Mouse (Mus musculus): Measurements from ENCODE around the gene Yju2. TPM values are rescaled to one million over a fixed set of nuclear protein-coding genes. Genes with fewer than 3 reads are reported as not detected.
"Not testable (repeated sequence)": the region's sequence is repeated elsewhere in the genome, so short reads cannot be mapped to it uniquely, and the experiment has no call there.

The Yju2 gene
- total RNA-seq (2021), result 10 to 100 TPM; 16.9 to 17.5 TPM
- long read RNA-seq, partial matches to known transcripts, result 1 of 4 reads
- long read RNA-seq, other reads (novel, unspliced or antisense), result 0 of 4 reads

DNA sequence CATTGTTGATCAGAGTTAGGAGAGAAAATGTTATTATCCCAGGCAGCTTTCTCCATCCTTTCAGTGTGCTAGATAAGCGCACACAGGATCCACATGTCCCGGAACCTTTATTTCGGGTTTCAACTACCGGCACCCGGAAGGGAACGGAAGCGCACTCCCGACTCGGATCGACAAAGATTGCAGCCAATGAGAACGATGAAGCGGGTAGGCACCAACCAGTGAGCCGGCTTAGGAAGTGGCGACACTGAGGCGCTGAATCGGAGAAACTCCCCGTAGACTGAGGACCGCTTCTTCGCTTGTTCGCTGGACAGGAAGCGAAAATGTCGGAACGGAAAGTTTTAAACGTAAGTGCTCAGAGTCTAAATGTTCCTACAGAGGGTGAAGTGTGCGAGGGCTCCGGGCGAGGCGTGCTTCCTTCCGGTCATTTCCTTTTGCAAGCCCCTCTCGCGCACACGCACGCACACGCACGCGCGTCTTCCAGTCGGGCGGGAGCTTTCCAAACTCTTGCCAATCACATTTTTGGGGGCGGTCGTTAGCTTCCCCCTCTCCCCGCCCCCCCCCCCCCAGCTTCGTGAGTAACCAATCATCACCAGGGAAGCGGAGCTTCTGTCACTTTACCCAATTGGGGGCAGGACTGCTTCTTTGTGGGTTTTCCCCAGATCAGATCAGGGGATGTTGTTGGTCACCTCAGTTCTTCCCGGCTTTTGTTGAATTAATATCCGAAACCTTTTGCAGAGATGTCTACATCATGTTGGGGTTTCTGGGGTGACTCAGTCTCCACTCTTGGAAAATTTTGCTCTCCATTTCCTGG, at the start of gene Yju2:
TSS of gene Yju2 (plus strand) at position 182 of the 811 bp plus-strand sequence.
- peak; percentile 92 to 97 for DNase-seq (ENCODE audit: low spot score in 2 of 2)

- DNase-seq (ENCODE audit: low spot score in 2 of 2), result peak; percentile 40 to 50
These were observed 27.1 kb upstream of the Yju2 start for GRCm38 (mm10) chr17:55931553-55932502.

DNA sequence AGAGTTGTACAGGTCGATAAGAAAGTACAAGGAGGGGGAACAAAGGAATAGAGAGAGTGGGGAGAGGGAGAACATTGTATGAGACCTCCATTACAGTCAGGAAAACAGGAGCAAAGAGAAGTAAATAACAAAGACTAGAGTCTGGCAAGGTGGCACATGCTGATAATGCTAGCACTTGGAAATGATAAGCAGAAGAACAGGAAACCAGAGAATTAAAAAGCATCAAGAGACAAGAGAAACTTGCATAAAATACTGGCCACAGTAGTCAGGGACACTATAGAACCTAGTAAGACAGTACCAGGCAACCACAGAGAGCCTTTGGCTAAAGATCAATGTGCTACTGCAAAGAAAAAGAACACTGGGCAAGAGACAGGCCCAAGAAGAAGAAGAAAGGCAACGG, 26.3 kb upstream of the Yju2 start:
- DNase-seq (ENCODE audit: low spot score in 2 of 2), result no peak

DNA sequence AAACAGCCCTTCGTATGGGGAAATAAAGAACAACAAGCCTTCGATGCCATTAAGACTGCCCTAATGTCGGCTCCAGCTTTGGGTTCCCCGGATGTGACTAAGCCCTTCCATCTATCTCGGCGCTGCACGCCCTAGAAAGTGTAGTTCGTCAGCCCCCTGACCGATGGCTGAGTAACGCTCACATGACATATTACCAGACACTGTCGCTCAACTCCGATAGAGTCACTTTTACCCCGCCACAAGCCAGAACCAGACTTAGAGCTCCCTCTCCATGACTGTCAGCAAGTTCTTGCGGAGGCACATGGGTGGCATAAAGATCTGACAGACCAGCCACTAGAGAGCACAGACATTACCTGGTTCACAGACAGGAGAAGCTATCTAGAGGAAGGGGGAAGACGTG, 25.7 kb upstream of the Yju2 start:
- DNase-seq (ENCODE audit: low spot score in 2 of 2), result no peak

DNA sequence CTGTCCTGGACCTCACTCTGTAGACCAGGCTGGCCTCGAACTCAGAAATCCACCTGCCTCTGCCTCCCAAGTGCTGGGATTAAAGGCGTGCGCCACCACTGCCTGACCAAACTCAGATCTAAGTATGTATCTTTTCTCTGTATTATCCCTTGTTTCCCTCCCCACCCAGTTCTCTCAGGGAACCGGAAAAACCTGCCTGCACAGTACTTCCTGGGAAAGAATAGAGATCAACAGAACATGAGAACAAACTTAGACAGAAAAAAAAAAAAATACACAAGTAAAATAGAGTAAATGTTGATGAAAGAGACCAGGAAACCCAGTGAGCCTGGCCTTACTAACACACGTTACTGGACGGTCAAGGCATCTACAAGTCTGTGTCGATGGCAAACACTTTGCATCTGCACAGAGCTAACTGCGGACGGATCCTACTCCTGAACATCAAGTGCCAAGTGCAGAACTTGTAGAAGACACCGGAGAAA, 14.5 kb upstream of the Yju2 start:
- not testable (repeated sequence) for DNase-seq (ENCODE audit: low spot score in 2 of 2)

GRCm38 (mm10) chr17:55944866-55945682, 13.8 kb upstream of the Yju2 start:
- peak; percentile 94 to 97 for DNase-seq (ENCODE audit: low spot score in 2 of 2)

GRCm38 (mm10) chr17:55945696-55946095, 13.2 kb upstream of the Yju2 start:
- DNase-seq (ENCODE audit: low spot score in 2 of 2), result no peak

- no peak for DNase-seq (ENCODE audit: low spot score in 2 of 2)
These were observed 10.3 kb upstream of the Yju2 start for GRCm38 (mm10) chr17:55948647-55949046.

GRCm38 (mm10) chr17:55949400-55949799, 9.5 kb upstream of the Yju2 start, which contains the start of gene Zfp119b:
Zfp119b (minus strand) TSS chr17:55949500.
- DNase-seq (ENCODE audit: low spot score in 2 of 2), result no peak

GRCm38 (mm10) chr17:55950601-55951000, 8.3 kb upstream of the Yju2 start:
- no peak for DNase-seq (ENCODE audit: low spot score in 2 of 2)

DNA sequence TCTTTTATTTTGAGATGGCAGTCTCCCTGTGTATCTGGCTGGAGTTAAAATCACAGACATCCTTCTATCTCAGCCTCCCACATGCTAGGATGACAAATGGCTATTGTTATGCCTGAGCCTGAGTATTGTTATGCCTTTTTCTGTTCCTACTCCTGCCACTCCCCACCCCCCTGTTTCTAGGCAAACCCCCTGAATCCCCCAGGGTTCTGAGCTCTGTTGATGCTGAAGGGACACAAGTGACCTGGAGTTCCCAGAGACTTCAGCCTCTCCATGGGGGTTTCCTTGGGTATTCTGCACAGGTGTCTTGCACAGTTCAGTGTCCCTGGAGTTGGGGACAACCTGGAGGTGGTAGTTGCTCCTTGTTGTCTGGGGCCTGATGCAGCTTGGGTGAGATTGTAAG, 6.9 kb upstream of the Yju2 start:
- DNase-seq (ENCODE audit: low spot score in 2 of 2), result no peak

DNA sequence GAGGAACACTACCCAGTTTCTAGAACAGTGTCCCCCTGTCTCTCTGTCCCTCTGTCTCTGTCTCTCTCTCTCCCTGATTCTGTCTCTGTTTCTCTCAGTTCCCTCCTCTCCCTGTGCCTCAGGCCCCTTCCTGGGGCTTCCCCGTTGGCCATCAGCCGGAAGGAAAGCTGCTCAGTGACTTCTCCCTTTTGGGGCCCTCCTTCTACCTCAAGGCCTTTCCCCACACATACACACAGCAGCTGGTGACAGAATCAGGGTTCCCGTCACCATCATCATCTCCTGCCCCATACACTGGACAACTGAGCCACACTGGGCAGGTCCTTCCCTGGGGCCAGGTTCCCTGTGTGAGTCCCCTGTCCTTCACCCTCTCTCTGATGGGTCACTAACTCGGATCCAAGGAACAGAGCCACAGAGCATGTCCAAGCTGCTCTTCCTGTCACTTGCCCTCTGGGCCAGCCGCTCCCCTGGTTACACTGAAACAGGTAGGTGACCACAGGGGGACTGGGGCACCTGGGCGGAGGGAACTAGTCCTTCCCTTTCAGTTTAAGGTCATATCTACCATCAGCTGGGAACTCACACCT, 6.4 kb upstream of the Yju2 start, which contains the start of gene Ebi3:
TSS of gene Ebi3 (plus strand) at position 194 of the 581 bp plus-strand sequence.
- peak in 1 of 2 experiments; percentile 1 for DNase-seq (ENCODE audit: low spot score in 2 of 2)

- DNase-seq (ENCODE audit: low spot score in 2 of 2), result peak in 1 of 2 experiments; percentile 0
These were observed 5.1 kb upstream of the Yju2 start for GRCm38 (mm10) chr17:55953751-55954150.

- DNase-seq (ENCODE audit: low spot score in 2 of 2), result peak in 1 of 2 experiments; percentile 0
These were observed 4.7 kb upstream of the Yju2 start for GRCm38 (mm10) chr17:55954229-55954628.

DNA sequence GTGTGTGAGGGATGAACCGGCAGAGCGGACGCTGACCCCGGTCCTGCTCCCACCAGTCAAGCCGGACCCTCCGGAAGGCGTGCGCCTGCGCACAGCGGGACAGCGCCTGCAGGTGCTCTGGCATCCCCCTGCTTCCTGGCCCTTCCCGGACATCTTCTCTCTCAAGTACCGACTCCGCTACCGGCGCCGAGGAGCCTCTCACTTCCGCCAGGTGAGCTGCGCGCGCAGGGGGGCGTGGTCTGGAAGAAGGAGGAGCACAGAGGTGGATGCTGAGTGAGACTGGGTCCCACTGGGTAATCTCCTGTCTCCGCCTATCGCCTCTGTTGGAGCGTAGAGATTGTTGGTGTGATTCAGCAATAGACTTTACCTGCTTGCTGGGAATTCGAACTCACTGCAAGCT, 2.8 kb upstream of the Yju2 start:
- peak; percentile 70 to 72 for DNase-seq (ENCODE audit: low spot score in 2 of 2)

DNA sequence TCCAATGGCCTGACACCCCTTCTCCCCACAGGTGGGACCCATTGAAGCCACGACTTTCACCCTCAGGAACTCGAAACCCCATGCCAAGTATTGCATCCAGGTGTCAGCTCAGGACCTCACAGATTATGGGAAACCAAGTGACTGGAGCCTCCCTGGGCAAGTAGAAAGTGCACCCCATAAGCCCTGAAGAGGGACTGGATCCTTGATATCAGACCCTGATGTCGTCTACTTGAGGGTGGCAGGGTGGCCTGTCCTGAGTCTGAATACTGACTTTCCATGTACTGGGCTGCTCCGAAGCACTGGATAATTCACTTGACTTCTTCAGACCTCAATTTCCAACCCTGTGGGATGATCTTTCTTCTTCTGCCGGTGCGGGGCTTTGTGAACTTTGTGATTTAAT, 2.3 kb upstream of the Yju2 start:
- DNase-seq (ENCODE audit: low spot score in 2 of 2), result no peak

DNA sequence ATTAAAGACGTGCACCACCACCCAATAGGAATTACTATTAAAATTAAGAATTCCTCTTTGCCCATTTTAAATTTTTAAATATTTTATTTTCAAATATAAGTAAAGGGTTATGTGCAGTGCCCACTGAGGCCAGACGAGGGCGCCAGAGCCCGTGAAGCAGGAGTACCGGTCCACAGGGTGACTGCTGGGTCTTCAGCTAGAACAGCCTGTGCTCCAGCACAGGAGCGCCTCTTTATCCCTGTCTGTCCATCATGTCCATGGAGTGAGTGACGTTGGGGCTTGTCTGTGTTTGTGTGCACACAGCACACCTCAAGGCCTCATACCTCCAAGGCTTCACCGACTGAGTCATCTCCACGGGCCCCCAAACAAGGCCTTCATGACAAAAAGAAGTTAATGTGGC, 1.7 kb upstream of the Yju2 start:
- peak in 1 of 2 experiments; percentile 79 for DNase-seq (ENCODE audit: low spot score in 2 of 2)

GRCm38 (mm10) chr17:55957726-55958583, 944 bp upstream of the Yju2 start:
- peak in 1 of 2 experiments; percentile 5 for DNase-seq (ENCODE audit: low spot score in 2 of 2)

- DNase-seq (ENCODE audit: low spot score in 2 of 2), result no peak
These were observed 364 bp upstream of the Yju2 start for GRCm38 (mm10) chr17:55958584-55958886.

Data from layer of hippocampus, adult 18-20 months (tissue).